Mouse (Mus musculus) heart, embryonic 14.5 days (tissue): ENCODE measurements around the gene Selenop. TPM values are rescaled to one million over a fixed set of nuclear protein-coding genes. Genes with fewer than 3 reads are reported as not detected.

ENCODE experiments used
- ATAC-seq: fragments of 200-750 bp; cut with Nextera tagmentation; 2 replicates; pipeline ENCODE4 v1.8.0; 2017; ENCODE audit warnings: low read depth, moderate TSS enrichment; ENCODE audit not compliant: insufficient number of reproducible peaks, insufficient read depth, low FRiP score
- H3K27ac ChIP-seq, 2 experiments: fragments of 200-500 bp in 1 of 2; fragments of 300-500 bp in 1 of 2; sonication (generic) in 1 of 2; replicated peaks in 1 of 2; 2 replicates each; pipeline ENCODE4 v1.5.1; 2012 to 2014; ENCODE audit warnings: low read depth in 2 of 2, low read length in 2 of 2, control low read depth in 1 of 2, mild to moderate bottlenecking in 1 of 2, mixed read lengths in 1 of 2; ENCODE audit not compliant: control insufficient read depth in 1 of 2, insufficient read depth in 1 of 2
- H3K27me3 ChIP-seq: fragments of 300-500 bp; sonication (generic); 2 replicates; pipeline ENCODE4 v1.6.1; 2014; ENCODE audit warnings: mild to moderate bottlenecking, low read length, control low read depth; ENCODE audit not compliant: control insufficient read depth, insufficient read depth
- H3K36me3 ChIP-seq: fragments of 300-500 bp; sonication (generic); 2 replicates; pipeline ENCODE4 v1.6.1; 2014; ENCODE audit warnings: mild to moderate bottlenecking, control low read depth, low read length, mixed read lengths; ENCODE audit not compliant: control insufficient read depth, insufficient read depth
- H3K4me1 ChIP-seq, 2 experiments: fragments of 200-500 bp in 1 of 2; fragments of 300-500 bp in 1 of 2; sonication (generic) in 1 of 2; 2 replicates each; pipeline ENCODE4 v1.6.1; 2012 to 2014; ENCODE audit warnings: low read length in 2 of 2, control low read depth in 1 of 2, mixed read lengths in 1 of 2; ENCODE audit not compliant: control insufficient read depth in 2 of 2, insufficient read depth in 2 of 2
- H3K4me2 ChIP-seq: fragments of 300-500 bp; sonication (generic); 2 replicates; pipeline ENCODE4 v1.6.1; 2014; ENCODE audit warnings: mild to moderate bottlenecking, low read length
- H3K4me3 ChIP-seq, 2 experiments: fragments of 200-500 bp in 1 of 2; fragments of 300-500 bp in 1 of 2; sonication (generic) in 1 of 2; 2 replicates each; pipeline ENCODE4 v1.5.1; 2012 to 2014; ENCODE audit warnings: low read length in 2 of 2, mild to moderate bottlenecking in 2 of 2, control low read depth in 1 of 2, low read depth in 1 of 2, moderate library complexity in 1 of 2; ENCODE audit not compliant: control insufficient read depth in 1 of 2, insufficient read depth in 1 of 2
- H3K9ac ChIP-seq: fragments of 300-500 bp; sonication (generic); 2 replicates; pipeline ENCODE4 v1.6.1; 2014; ENCODE audit warnings: mild to moderate bottlenecking, low read length
- H3K9me3 ChIP-seq: fragments of 300-500 bp; sonication (generic); 2 replicates; pipeline ENCODE4 v1.6.1; 2016; ENCODE audit warnings: low read length, control low read depth; ENCODE audit not compliant: control insufficient read depth
- WGBS: fragments of 180-500 bp; shearing (Covaris S2); extraction: QIAGEN DNeasy Blood & Tissue Kit; methylation state at CpG from one replicate; pipeline ENCODE4 v1.1.7; 2014; 5-methylcytosine and 5-hydroxymethylcytosine counted together
- polyA plus RNA-seq: library from polyadenylated mRNA; unstranded; fragments of >200 nt; fragmentation: Nextera tagmentation; extraction: Ambion mirVana; gene quantifications from 2 replicates; pipeline ENCODE4 v1.2.1, GENCODE M21; 2014

Selenop gene
- polyA plus RNA-seq, 1 experiment from 2014 or later = 180 TPM

DNA sequence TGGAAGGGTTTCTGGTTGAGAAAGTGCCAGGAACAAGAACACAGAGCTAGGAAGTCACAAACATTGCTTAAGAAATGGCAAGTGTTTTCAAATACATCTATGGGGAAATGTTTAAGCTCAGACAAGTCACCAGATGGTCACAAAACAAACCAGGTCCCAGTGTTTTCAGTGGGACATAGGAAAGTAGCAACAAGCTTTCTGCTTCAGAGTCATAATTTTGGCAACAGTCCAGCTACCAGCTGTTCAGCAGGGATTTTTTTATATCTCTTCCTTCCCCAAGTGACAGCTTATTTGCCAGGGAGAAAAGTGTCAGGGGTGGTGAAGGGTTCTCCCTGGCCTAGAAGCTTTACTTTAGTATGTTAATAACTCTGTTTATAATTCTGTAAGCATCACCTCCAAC lies 44.6 kb downstream of the Selenop start:
- H3K9me3 ChIP-seq = no peaks in the 10 kb centered on the region
- no peak overlapping the region for H3K4me3 ChIP-seq
- no peak overlapping the region; a peak in 1 of 4 replicates for H3K27ac ChIP-seq
- H3K36me3 ChIP-seq = 0 out of 2 replicates have a peak, but pooled peaks cover 4% of the 10 kb centered on the region
- H3K4me1 ChIP-seq = 0 out of 4 replicates have a peak, but pooled peaks cover 0 to 6% of the 10 kb centered on the region in 2 experiments
- no peak overlapping the region for H3K4me2 ChIP-seq
- no peaks in the 10 kb centered on the region for H3K27me3 ChIP-seq
- H3K9ac ChIP-seq = no peak overlapping the region
- ATAC-seq = no peak

DNA sequence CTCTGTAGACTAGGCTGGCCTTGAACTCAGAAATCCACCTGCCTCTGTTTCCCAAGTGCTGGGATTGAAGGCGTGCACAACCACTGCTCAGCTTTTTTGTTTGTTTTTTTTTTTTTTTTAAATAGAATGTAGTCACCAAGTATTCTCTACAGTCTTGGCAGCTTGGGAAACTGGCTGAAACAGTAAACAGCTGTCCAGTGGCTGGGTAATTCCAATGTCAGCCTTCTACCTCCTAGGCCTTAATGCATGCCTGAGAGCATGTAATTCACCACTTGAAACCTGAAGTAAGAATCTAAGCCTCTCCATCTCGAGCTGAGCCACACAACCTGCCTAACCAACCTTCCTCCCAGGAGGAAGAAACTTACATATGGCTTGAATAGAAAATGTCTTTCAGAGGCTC lies 48.3 kb downstream of the Selenop start:
- H3K4me3 ChIP-seq = no peak overlapping the region
- WGBS = 88% methylated on average over 2 of the region's 2 CpGs
- H3K4me2 ChIP-seq = no peak overlapping the region
- ATAC-seq = no peak
- H3K27ac ChIP-seq = no peak overlapping the region
- H3K9ac ChIP-seq = no peak overlapping the region
- H3K36me3 ChIP-seq = peaks cover 17% of the 10 kb centered on the region
- 0 out of 4 replicates have a peak, but pooled peaks cover 0 to 6% of the 10 kb centered on the region in 2 experiments for H3K4me1 ChIP-seq
- H3K9me3 ChIP-seq = no peaks in the 10 kb centered on the region
- H3K27me3 ChIP-seq = no peaks in the 10 kb centered on the region

DNA sequence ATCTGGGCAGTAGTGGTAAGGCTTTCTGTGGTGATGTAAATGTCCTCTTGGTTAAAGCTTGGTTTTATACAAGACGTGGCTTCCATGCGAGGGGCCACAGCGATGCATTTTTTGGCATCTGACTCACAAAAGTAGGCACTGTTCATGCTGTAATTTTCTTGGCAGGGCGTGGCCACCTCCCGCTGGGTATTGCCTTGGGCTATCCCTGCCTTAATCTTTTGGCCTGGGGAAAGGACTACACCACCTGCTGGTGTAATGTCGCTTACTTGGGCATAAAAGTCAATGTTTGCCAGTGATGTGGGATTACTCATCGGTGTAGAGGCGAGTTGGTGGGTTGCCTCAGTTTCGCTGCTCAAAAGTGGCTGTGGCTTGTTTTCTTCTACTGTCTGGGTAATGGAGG lies 51.6 kb downstream of the Selenop start:
- H3K36me3 ChIP-seq = peaks cover 17% of the 10 kb centered on the region
- H3K27me3 ChIP-seq = no peaks in the 10 kb centered on the region
- no peak overlapping the region for H3K9ac ChIP-seq
- no peaks in the 10 kb centered on the region for H3K4me1 ChIP-seq
- no peak overlapping the region for H3K27ac ChIP-seq
- no peak overlapping the region for H3K4me3 ChIP-seq
- H3K9me3 ChIP-seq = no peaks in the 10 kb centered on the region
- 90% methylated on average over 9 of the region's 9 CpGs for WGBS
- ATAC-seq = no peak
- H3K4me2 ChIP-seq = no peak overlapping the region

DNA sequence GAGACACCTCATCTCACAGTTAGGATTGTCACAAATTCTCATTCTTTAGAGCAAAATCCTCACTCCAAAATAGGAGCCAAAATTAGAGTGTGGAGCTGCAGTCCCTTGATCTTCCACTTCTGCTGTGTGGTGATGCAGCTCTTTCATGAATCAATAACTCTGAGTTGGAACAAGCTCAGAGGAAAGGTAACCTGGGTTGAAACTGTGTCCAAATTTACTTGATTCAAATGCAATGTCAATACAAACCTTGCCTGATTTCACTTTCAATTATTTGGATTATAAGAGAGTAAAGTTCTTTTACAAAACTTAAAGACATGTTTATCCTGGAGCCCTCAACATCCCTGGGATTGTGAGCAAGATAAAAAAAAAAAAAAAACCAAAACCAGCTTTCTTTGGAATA lies 54.7 kb downstream of the Selenop start:
- H3K9me3 ChIP-seq = no peaks in the 10 kb centered on the region
- no peak for ATAC-seq
- H3K4me3 ChIP-seq = no peak overlapping the region

More for the DNA sequence above, 54.7 kb downstream of the Selenop start:
- Histone ChIP-seq H3K36me3 (peaks cover 19% of the 10 kb centered on the region), H3K27ac (no peak overlapping the region), H3K4me1 (no peaks in the 10 kb centered on the region), H3K27me3 (no peaks in the 10 kb centered on the region), H3K4me2 (no peak overlapping the region), H3K9ac (no peak overlapping the region)

Other genes starting within 250 kb of the Selenop start
- 0.18 and 0.35 TPM in 2 replicates for gene Ccdc152, start 35.0 kb downstream of the Selenop start, polyA plus RNA-seq